Mouse (Mus musculus) C3H10T1/2 (cell line): ENCODE measurements around the gene Atp5mpl. TPM values are rescaled to one million over a fixed set of nuclear protein-coding genes. Genes with fewer than 3 reads are reported as not detected.

Source experiments
- polyA plus RNA-seq, 2 experiments: library from polyadenylated mRNA; unstranded; fragments of >200 nt; fragmentation: generic; extraction: Trizol; gene quantifications; one replicate each; pipeline ENCODE4 v1.2.1; 2012; ENCODE audit warnings: missing spikeins in 2 of 2

The Atp5mpl gene
- polyA plus RNA-seq: 100 to 1,000 TPM; 184 to 519 TPM

GRCm38 (mm10) chr12:111966683-111967173 is at the start of gene Atp5mpl:
TSS of gene Atp5mpl (minus strand) at chr12:111966977.

GRCm38 (mm10) chr12:111980887-111981367 is 14.2 kb upstream of the Atp5mpl start, which contains the start of gene Rd3l:
TSS of gene Rd3l (minus strand) at chr12:111981317.

GRCm38 (mm10) chr12:111971231-111971686 is 4.5 kb upstream of the Atp5mpl start, which contains the start of gene Tdrd9:
TSS of gene Tdrd9 (plus strand) at chr12:111971559.

Other genes starting within 250 kb of the Atp5mpl start
- gene Klc1, start 208.1 kb downstream of the Atp5mpl start, polyA plus RNA-seq: 10 to 100 TPM; 43.6 to 71.2 TPM
- 1 to 10 TPM; 2.7 to 8.2 TPM for gene Xrcc3, start 153.1 kb downstream of the Atp5mpl start, polyA plus RNA-seq
- gene Zfyve21, start 152.8 kb downstream of the Atp5mpl start, polyA plus RNA-seq: 10 to 100 TPM; 10.2 to 36.9 TPM
- gene Ppp1r13b, start 58.9 kb downstream of the Atp5mpl start, polyA plus RNA-seq: 1 to 10 TPM; 1.1 to 6.1 TPM
- gene Tdrd9, start 4.6 kb upstream of the Atp5mpl start, polyA plus RNA-seq: under 1 TPM; 0.01 to 0.05 TPM
- gene Rd3l, start 14.3 kb upstream of the Atp5mpl start, polyA plus RNA-seq: not detected
- under 1 TPM; 0.06 to 0.11 TPM for gene Aspg, start 139.7 kb upstream of the Atp5mpl start, polyA plus RNA-seq
- gene Kif26a, start 179.2 kb upstream of the Atp5mpl start, polyA plus RNA-seq: under 1 TPM in 1 of 2 experiments, not detected in 1; 0.04 TPM